Mouse (Mus musculus) lung, embryonic 14.5 days (tissue): ENCODE measurements around the gene Ddhd1. TPM values are rescaled to one million over a fixed set of nuclear protein-coding genes. Genes with fewer than 3 reads are reported as not detected.

Source experiments
- ATAC-seq: fragments of 200-750 bp; cut with Nextera tagmentation; 2 replicates; pipeline ENCODE4 v1.8.0; 2017; ENCODE audit warnings: mild to moderate bottlenecking, moderate TSS enrichment, moderate library complexity; ENCODE audit not compliant: insufficient read depth
- DNase-seq: peaks from one replicate; pipeline ENCODE4 v3.0.0-alpha.2; 2015
- H3K27ac ChIP-seq: fragments of 300-500 bp; sonication (generic); 2 replicates; pipeline ENCODE4 v1.5.1; 2014; ENCODE audit warnings: low read depth, mild to moderate bottlenecking, moderate library complexity
- H3K27me3 ChIP-seq: fragments of 300-500 bp; sonication (generic); 2 replicates; pipeline ENCODE4 v1.6.1; 2014; ENCODE audit warnings: low read length, control low read depth; ENCODE audit not compliant: insufficient read depth
- H3K36me3 ChIP-seq: fragments of 300-500 bp; sonication (generic); 2 replicates; pipeline ENCODE4 v1.6.1; 2014; ENCODE audit warnings: control low read depth; ENCODE audit not compliant: insufficient read depth
- H3K4me1 ChIP-seq: fragments of 300-500 bp; sonication (generic); 2 replicates; pipeline ENCODE4 v1.6.1; 2014; ENCODE audit warnings: antibody characterized with exemption, control low read depth; ENCODE audit not compliant: insufficient read depth
- H3K4me2 ChIP-seq: fragments of 300-500 bp; sonication (generic); 2 replicates; pipeline ENCODE4 v1.6.1; 2014; ENCODE audit warnings: mild to moderate bottlenecking
- H3K4me3 ChIP-seq: fragments of 300-500 bp; sonication (generic); 2 replicates; pipeline ENCODE4 v1.5.1; 2014; ENCODE audit warnings: low read depth, low read length
- H3K9ac ChIP-seq: fragments of 300-500 bp; sonication (generic); 2 replicates; pipeline ENCODE4 v1.6.1; 2014
- H3K9me3 ChIP-seq: fragments of 300-500 bp; sonication (generic); 2 replicates; pipeline ENCODE4 v1.6.1; 2016; ENCODE audit warnings: low read depth, low read length, control low read depth
- CTCF ChIP-seq: IDR thresholded peaks from 2 replicates; pipeline ENCODE4 v1.5.1; 2016; ENCODE audit warnings: antibody characterized with exemption, low read depth
- WGBS: fragments of 180-500 bp; shearing (Covaris S2); extraction: QIAGEN DNeasy Blood & Tissue Kit; methylation state at CpG from one replicate; pipeline ENCODE4 v1.1.7; 2014; 5-methylcytosine and 5-hydroxymethylcytosine counted together
- polyA plus RNA-seq: library from polyadenylated mRNA; unstranded; fragments of >200 nt; fragmentation: Nextera tagmentation; extraction: Ambion mirVana; gene quantifications from 2 replicates; pipeline ENCODE4 v1.2.1, GENCODE M21; 2014

Ddhd1 gene
- polyA plus RNA-seq, 1 experiment from 2014 or later, result 8.5 TPM

DNA sequence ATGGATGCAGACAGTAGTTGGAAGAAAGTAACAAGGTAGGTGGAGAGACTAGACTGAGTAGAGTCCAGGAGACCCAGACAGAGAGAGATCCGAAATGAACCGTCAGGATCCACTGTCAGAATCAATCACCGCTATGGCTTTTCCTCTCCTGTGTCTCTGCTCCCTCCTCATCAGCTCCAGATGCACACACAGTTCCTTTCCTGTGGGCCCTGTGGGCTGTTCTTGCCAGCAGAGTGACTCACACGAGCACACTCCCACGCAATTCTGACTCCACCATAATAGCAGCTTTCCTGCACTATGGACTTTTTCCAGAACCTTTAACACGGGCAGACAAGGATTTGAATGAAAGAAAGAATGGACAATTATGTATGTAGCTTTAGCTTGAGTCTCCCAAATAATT, 96.3 kb downstream of the Ddhd1 start:
- Histone ChIP-seq H3K27me3 (no peaks in the 10 kb centered on the region), H3K27ac (no peak overlapping the region), H3K4me3 (no peak overlapping the region), H3K4me2 (no peak overlapping the region), H3K9me3 (no peaks in the 10 kb centered on the region), H3K4me1 (peaks cover 8% of the 10 kb centered on the region; the same call in 1 of the 2 replicates), H3K9ac (no peak overlapping the region), H3K36me3 (no peaks in the 10 kb centered on the region)
- DNase-seq (no peak), ATAC-seq (no peak)
- 75% methylated on average over 6 of the region's 6 CpGs for WGBS
- no peak for TF ChIP-seq CTCF

DNA sequence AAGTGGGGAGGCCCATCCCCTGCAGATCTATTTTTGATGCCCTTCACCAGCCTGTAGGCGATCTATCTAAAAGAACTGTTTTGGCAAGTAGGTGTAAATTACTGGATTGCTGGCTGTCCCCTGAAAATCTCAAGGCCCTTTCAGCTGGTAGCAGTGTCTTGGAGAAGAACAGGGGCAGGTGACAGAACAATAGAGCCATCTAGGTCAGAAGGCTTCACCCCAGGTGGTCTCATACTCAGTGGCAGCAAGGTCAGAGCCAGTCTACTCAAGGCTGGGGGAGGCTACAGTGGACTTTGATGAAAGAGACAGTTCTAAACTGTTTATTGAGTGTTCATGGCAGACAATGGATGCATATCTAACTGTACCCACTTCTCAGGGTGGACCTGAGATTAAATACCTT, 98.9 kb downstream of the Ddhd1 start:
- H3K27ac ChIP-seq, result no peak overlapping the region
- 0 out of 2 replicates have a peak, but pooled peaks cover 6% of the 10 kb centered on the region for H3K4me1 ChIP-seq
- no peak overlapping the region for H3K4me3 ChIP-seq
- no peak for TF ChIP-seq CTCF
- no peaks in the 10 kb centered on the region for H3K9me3 ChIP-seq
- H3K36me3 ChIP-seq, result no peaks in the 10 kb centered on the region
- no peaks in the 10 kb centered on the region for H3K27me3 ChIP-seq
- ATAC-seq, result no peak
- no peak for DNase-seq
- no peak overlapping the region for H3K9ac ChIP-seq
- 88% methylated on average over 1 of the region's 1 CpGs for WGBS
- no peak overlapping the region for H3K4me2 ChIP-seq

DNA sequence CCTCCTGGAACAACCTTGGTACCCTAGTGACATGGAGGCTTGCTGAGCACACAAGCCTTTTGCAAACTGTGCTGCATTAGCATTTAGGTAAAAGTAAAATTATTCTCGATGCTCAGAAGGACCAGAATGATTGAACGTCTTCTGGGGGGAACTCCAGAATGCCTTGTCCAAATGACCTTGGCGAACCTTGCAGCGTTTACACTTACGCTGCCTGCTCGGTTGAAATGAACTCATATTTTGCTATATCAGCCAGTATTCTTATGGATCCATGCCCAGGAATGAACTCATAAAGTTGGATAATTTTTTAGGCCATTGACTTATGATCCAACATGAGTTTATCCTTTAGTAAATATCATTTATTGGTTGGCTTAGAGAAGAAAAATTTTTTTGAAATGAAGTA, 103.6 kb downstream of the Ddhd1 start:
- Histone ChIP-seq H3K27me3 (no peaks in the 10 kb centered on the region), H3K9ac (no peak overlapping the region), H3K9me3 (no peaks in the 10 kb centered on the region), H3K36me3 (no peaks in the 10 kb centered on the region), H3K4me1 (peaks cover 7% of the 10 kb centered on the region), H3K27ac (no peak overlapping the region), H3K4me2 (no peak overlapping the region), H3K4me3 (no peak overlapping the region)
- no peak for TF ChIP-seq CTCF
- 56% methylated on average over 6 of the region's 6 CpGs for WGBS
- DNase-seq (peak; percentile 52), ATAC-seq (no peak)

DNA sequence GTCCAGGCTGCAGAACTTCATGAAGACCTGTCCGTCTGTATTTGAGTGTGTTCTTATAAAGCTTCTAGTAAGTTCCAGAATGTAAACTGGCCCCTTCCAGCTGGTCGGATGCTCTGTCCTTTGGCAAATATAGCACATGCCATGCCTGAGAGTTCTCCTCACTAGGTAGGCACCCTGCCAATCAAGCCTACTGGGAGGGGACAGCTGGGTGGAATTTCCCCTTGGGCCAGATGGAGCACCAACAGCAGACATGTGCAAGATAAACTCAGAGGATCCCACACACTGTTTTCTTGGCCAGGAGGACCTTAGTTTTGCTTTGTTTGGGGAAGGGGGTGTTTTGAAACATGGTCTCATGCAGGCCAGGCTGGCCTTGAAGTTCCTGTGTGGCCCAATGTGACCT, 104.1 kb downstream of the Ddhd1 start:
- no peak overlapping the region for H3K4me3 ChIP-seq
- peak; percentile 32 for DNase-seq
- H3K27ac ChIP-seq, result peak overlapping the region; percentile 9; the same call in 1 of the 2 replicates
- ATAC-seq, result no peak
- no peaks in the 10 kb centered on the region for H3K36me3 ChIP-seq
- no peak overlapping the region for H3K9ac ChIP-seq
- no peak overlapping the region for H3K4me2 ChIP-seq
- 51% methylated on average over 2 of the region's 2 CpGs for WGBS
- no peaks in the 10 kb centered on the region for H3K27me3 ChIP-seq
- peaks cover 7% of the 10 kb centered on the region for H3K4me1 ChIP-seq
- H3K9me3 ChIP-seq, result no peaks in the 10 kb centered on the region
- no peak for TF ChIP-seq CTCF

DNA sequence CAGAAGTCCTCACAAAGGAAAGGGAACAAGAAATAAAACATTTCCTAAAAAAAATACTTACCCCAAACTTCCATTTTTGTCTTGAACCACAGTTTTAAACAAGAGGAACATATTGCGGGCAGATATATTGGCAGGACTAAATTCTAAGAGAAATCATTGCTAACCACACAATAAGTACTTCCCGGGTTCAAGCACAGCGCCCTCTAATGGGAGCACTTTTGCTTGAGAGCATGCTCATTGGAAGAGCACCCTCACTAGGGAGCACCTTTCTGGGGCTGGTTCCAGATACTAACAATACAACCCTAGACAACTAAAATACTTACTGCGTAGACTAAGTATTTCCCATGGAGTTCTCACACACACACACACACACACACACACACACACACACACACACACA, 105.5 kb downstream of the Ddhd1 start:
- TF ChIP-seq CTCF, result peak; percentile 20
- Histone ChIP-seq H3K27ac (no peak overlapping the region), H3K4me1 (peaks cover 7% of the 10 kb centered on the region), H3K4me2 (no peak overlapping the region), H3K27me3 (no peaks in the 10 kb centered on the region), H3K36me3 (no peaks in the 10 kb centered on the region), H3K4me3 (no peak overlapping the region), H3K9ac (no peak overlapping the region), H3K9me3 (no peaks in the 10 kb centered on the region)
- ATAC-seq (no peak), DNase-seq (no peak)
- WGBS, result 79% methylated on average over 4 of the region's 4 CpGs

DNA sequence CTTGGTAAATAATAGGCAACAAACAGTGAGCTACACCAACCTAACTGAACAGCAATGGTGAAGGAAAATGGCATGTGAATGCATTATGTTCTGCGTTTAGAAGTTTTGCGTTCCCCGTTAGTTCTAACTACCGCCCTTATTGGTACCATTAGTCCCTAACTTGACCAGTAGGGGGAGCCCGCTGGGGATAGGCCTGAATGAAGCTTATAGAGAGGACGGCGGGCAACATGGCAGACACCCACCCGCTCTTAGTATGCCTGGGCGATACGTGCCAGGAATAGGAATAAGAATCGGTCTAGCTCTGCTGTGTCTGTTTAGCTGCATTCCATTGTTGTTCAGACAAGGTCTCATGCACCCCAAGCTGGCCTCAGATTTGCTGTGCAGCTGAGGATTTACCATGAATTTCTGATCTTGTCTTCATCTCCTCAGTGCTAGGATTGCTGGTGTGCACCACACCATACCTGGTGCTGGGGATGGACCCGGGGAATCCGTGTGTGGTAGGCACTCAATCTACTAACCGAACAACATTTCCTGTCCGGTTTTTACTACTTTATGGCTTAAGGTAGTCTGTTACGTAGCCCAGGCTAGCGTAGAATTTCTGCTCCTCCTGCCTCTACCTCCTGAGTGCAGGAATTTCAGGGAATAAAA, 106.7 kb downstream of the Ddhd1 start:
- WGBS, result 58% methylated on average over 17 of the region's 17 CpGs
- H3K9ac ChIP-seq, result no peak overlapping the region
- no peak overlapping the region for H3K4me3 ChIP-seq
- peaks cover 7% of the 10 kb centered on the region for H3K4me1 ChIP-seq
- H3K27me3 ChIP-seq, result no peaks in the 10 kb centered on the region
- no peaks in the 10 kb centered on the region for H3K36me3 ChIP-seq
- DNase-seq (peak; percentile 75), ATAC-seq (peak; percentile 31; the same call in 1 of the 2 replicates)
- H3K27ac ChIP-seq, result no peak overlapping the region
- H3K9me3 ChIP-seq, result no peaks in the 10 kb centered on the region
- TF ChIP-seq CTCF, result peak; percentile 67
- no peak overlapping the region for H3K4me2 ChIP-seq

DNA sequence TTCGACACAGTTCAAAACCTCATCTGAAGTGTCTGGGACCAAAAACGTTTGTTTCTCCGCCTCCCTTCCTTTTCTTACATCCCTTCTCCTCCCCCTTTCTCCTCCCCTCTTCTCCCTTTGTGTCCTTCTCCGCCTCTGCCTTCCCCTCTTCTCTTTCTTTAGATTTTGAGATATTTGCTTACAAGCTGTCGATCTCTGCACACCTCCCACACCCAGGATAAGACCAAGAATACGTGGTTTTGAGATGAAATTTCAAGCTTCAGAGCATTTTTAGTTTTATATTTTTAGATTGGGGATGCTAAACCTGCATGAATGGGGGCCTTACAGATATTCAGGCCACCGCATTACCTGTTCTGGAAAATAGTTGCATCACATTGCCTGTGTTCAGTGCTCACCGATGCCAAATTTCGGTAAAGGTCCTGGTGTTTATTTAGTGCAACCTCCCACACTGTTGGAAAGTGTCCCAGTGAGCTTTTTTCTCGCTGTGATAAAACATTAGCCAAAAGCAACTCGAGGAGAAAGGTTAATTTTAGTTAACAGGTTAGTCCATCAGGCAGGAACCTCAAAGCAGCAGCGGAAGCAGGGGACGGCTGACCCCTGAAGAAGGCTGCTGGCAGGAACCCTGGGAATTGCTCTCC, 107.8 kb downstream of the Ddhd1 start:
- H3K36me3 ChIP-seq, result no peaks in the 10 kb centered on the region
- H3K4me2 ChIP-seq, result no peak overlapping the region
- H3K9me3 ChIP-seq, result no peaks in the 10 kb centered on the region
- H3K27me3 ChIP-seq, result no peaks in the 10 kb centered on the region
- no peak overlapping the region for H3K9ac ChIP-seq
- DNase-seq (no peak), ATAC-seq (no peak)
- no peak overlapping the region for H3K27ac ChIP-seq
- no peak overlapping the region for H3K4me3 ChIP-seq
- peaks cover 7% of the 10 kb centered on the region for H3K4me1 ChIP-seq
- WGBS, result 57% methylated on average over 13 of the region's 13 CpGs
- no peak for TF ChIP-seq CTCF
